Mouse (Mus musculus): Measurements from ENCODE around the gene Samd13.
A peak's percentile ranks its signal among the peaks of the same experiment; 100 is the strongest.

Samd13 gene

DNA sequence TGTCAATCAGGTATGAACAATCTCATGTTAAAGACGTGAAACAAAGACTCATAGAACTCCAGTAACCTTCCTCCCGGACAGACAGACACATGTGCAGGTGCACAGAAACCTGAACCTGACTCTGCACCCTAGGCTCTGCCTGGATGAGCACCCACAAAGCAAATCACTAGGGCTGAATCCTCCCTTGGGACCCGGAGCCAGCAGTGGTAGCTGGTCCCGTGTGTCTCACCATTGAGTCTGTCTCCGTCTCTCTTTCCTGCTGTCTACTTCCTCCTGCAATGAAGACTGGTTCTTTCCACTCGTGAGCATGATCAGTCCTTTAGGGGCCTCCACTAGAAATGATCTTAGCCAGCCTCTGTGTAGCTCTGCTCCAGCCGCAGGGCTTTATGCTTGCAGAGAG lies 23.5 kb downstream of the Samd13 start:
- no peak for DNase-seq

DNA sequence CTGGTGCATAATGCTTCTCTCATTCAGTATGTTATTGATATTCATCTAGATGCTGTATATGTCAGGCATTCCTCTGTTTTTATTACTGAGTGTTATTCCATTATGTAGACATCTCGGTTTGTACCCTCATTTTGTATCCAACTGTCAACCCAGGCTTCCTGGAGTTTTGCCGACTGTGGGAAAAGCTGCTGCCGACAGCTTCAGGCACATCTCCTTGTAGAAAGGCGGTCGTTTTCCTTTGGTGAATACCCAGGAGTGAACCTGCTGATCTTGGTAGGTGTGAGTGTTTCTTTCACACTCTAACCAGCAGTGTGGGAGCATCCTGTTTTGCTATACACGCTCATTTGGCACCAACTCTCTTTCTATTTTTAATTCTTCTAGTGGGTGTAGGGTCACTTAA lies 24.4 kb downstream of the Samd13 start:
- no peak for DNase-seq

DNA sequence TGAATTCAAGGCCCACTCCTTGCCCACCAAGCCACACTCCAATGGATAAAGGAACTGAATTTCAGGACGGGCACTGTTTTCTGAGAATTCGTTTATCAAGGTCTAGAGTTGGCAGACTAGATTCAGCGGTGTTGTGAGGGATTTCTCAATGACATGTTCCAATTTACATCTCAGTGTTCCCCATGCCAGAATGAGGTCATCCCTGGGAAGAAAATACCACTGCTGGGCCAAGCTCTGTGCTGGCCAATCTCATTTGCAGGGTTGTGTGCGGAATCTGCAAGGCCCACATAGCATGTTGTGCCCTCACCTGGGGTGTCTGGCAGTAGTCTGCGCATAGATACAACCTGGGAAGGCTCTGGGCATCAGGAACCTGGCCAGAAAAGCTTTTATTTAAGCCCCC lies 26.1 kb downstream of the Samd13 start:
- DNase-seq: no peak

DNA sequence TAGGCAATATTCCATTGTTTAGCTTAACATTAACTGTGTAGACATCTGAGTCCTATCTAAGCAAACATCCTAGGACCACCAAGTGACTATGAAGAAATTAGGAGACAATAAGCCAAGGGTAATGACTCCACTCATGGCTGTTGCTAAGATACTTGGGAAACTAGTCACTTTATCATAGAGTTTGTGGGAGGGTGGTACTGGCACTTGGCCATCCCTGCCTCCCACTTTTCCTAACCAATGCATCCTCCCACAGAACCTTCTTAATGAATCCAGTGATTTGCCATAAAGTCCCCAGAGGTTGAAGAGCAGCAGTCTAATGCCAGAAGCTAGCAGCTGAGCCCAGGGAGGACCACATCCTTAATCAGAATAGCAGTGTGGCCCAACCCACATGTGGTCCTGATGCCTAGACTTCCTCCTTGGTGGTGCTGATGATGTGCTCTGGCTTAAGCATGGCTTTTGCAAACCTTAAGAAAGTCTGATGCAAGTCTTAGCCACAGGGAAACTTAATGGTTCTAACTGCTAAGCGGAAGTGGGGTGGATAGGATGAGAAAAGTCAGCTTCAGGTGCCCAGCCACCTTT lies 27.2 kb downstream of the Samd13 start:
- no peak for DNase-seq

DNA sequence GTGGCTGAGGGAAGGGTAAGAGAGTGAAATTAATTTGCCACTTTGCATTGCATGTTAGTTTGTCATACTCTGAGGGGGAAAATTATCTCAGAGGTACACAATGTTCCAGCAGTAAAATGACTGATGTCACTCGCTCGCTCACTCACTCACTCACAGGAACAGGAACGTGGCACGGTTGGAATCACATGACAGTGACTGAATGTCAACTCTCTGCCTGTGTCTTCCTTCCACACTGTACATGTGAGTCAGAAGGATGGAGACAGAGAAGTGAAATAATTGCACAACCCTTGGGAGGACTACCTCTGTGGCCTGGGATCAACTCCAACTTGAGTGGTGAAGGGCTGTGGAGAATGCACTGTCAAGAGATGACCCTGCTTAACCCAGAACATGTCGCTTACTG lies 28.0 kb downstream of the Samd13 start:
- DNase-seq: no peak

DNA sequence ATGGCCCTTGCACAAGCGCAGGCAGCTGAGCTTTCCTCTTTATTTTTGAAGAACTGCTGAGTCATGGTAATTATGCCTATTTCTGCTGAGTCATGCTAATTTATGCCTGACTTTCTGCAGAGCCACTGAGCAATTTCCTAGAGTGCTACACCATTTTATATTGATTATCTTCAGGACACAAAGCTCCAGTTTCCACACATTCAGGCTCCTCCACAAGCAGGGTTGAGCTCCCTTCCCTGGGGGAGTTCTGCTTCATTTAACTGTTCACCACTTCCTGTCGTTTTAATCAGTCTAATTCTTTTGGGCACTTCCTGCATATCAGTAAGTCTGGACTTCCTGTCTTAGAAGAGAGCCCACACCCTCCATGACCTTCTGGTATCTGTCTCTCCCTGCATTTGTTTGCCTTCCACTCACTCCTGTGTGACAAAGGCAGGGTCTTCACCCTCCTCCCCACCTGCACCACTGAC lies 30.2 kb downstream of the Samd13 start:
- peak; percentile 1 to 3 for DNase-seq

DNA sequence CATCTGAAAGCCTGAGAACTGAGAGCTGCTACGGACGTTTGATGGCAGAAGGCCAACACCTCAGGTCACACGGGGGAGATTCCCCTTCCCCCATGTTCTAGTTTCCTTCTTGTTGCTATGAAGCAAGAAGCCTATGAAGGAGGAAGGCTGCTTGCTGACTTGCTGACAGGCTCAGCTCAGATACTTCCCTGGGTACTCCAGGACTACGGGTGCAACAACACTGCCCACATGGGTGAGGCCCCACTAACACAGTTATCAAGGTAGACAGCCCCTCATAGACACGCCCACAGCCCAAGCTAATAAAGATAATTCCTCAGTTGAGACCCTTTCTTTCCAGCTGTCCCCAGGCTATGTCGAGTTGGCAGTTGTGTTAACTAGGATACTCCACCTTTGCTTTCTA lies 31.7 kb downstream of the Samd13 start:
- DNase-seq: no peak

DNA sequence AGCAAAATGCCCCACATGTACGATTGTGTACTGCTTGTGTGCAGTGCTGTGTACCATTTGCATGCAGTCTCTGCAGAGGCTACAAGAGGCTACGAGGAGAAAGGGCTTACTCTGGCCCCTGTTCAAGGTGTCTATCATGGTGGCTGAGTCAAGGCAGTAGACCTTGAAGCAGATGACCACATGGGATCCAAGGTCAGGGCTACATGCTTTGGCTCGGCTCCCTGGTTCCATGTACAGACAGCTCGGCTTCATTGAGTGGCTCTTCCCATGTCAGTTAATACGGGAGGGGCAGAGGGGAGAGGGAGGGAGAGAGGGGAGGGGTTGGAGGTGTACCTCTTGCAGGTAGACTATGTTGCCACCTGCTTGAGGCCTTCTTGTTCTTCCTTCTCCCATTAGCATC lies 33.0 kb downstream of the Samd13 start:
- no peak for DNase-seq

DNA sequence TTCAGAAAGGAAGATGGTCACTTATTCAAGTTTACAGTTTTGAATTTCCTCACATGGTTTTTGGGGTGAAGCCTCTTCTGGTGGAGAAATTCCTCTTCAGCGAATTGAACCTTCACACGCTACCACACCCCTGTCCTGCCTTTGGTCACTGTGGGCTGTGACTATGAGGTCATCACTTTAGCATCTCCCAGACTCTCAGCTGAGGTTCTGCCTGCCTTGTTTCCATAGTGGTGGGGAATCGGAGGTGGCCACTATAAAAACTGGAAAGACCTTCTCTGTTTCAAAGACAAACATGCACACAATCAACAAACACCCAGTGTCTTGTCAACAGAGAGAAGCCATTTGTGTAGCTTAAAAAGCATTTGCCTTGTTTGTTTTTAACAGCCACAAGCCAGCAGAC lies 34.2 kb downstream of the Samd13 start, which contains the start of gene 4930503B20Rik:
Gene 4930503B20Rik (minus strand): TSS at position 101 of the 400 bp plus-strand sequence.
- DNase-seq: no peak

DNA sequence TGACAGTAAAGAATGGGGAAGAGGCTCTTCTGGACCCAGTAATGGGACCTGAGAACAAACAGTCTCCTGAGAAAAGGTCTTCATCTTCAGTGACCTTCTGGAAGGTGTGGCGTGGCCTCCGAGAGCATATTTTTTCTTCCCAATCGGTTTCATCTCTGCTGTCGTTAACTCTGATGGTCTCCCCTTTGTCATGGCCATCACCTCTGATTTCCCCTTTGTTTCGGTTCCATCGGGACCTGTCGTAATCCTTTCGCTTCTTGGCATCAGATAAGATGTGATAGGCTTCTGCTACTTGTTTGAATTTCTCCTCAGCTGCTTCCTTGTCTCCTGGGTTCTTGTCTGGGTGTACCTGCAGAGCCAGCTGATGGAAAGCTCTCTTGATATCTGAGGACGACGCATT lies 34.7 kb downstream of the Samd13 start:
- DNase-seq: no peak

DNA sequence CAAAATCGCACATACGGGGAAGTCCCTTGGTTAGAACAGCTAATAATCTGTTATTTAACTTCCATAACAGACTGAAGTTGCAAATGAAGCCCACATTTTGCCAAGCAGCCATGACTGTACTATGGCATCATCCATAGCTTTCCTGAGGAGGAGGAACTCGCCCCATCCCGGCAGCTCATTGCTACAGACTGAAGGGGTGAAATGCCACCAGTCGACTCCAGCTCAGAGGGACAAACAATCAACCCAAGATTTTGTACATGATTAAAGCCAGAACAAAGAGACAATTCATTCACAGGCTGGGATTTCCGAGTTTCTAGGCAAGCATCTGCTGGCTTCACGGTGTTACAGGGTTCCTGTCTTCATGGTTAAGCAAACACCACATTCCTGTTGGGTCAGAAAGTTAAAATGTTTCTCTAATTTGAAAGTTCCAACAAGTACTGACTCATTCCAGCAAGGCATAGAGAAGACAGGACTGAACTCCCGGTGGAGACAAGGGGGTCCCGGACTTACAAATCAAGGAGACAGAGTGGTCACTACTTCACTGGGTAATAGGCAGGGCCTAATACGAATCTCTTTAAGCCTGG lies 36.0 kb downstream of the Samd13 start:
- DNase-seq: no peak

DNA sequence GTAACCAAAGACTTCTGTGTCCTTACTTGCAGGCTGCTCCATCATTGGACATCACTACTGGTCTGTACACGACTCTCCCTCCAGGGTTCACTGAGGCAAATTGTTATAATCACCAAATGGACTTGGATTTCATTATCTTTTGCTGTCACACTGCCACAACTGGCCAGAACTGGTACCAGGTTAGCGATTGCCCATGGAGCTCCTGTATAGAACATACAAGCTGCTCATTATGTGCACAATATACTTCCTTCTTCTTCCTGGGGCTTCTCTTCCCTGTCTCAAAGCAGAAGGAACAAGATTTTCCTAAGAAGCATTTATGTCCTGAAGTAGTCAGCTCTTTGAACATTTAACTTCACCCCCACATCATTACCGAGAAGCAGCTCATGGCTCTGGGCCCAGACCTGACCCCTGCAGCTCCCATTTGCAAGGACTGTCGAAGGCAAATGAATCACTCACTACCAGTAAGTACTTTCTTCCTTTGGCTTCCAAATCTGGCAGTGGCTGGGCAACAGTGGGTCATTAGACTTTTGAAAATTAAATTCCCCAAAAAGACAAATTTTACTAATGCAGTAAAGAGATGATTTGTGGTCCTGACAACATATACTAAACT lies 43.5 kb downstream of the Samd13 start:
- no peak for DNase-seq

DNA sequence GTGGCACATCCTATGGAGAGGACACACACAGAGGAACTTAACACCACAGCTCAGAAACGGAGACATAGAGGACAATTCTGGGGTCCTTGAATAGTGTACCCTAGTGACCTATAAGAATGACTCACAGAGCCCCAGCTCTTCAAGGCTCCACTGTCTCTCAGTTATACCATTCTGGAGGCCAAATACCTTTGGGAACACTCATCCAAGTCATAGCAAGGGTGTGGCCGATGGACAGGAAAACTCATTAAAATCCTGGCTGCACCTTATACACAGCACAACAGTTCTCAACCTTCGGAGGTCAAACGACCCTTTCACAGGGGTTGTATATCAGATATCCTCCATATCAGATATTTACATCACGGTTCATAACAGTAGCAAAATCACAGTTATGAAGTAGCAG lies 52.9 kb downstream of the Samd13 start:
- DNase-seq: no peak

DNA sequence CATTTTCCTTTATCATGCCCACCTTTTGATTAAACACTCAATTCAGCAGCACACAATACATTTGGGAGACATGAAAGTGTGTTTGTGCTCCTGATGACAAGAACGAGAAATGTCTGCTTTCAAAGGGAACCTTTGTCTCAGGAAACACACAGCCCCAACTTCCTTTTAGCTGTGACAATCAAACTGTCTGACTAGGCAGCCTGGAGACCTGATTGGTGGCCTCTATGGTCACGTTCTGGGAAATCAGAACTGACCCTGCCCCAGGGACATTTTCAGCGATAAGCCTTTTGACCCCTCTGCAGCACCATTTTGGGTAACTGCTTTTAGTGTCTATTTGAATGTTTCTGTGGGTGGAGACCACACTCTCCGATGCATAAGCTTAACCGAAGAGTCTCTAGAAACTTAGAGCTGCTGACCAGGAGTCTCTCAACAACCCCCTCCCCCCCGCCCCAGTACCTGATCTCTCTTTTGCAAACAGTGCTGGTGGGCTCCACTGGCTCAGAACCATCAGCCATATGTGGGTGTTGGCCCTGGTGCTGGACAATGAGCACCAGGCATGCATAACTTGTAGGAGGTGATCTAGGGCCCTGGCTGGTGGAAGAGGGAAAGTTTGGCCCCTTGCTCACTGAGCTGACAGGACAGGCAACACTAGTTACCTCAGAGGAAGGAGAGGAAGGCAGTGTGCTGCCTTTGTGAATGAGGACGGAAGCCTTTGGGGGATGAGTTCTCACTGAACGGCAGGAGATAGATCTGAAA lies 57.0 kb downstream of the Samd13 start:
- no peak for DNase-seq

DNA sequence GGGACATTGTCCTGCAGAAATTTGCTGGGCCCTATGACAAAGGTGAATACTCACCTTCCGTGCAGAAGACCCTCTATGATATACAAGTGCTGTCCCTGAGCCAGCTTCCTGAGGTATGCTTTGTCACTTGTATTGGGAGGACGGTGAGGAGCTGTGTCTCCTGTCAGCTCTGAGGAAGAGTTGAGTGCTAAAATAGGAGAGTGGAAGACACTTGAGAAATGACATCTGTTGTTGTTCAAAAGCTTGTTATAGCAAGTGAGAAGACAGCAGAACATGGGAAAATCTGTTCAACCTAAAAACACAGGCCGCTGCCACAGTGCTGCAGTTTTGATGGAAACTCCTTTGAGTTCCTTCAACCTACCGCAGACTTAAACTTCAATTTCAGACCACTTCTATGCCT lies 59.6 kb downstream of the Samd13 start:
- DNase-seq: no peak

DNA sequence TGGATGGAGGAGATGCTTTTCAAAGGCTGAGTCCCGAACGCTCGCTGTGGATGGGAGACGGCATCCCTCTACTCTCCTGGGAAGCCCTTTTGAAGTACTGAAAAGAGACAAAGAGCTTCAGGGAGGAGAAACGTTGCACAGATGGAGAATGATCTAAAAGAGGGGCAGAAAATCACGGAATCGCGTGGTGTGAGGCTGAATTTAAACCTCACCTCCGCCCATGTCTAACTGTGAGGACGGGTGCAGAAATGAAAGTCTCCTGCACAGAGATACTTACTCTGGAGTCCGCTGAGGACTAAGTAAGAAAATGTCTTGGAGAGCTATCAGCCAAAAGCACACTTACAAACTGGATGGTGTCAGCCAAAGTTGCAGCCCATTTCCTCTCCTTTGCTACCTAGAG lies 63.4 kb downstream of the Samd13 start:
- no peak for DNase-seq

DNA sequence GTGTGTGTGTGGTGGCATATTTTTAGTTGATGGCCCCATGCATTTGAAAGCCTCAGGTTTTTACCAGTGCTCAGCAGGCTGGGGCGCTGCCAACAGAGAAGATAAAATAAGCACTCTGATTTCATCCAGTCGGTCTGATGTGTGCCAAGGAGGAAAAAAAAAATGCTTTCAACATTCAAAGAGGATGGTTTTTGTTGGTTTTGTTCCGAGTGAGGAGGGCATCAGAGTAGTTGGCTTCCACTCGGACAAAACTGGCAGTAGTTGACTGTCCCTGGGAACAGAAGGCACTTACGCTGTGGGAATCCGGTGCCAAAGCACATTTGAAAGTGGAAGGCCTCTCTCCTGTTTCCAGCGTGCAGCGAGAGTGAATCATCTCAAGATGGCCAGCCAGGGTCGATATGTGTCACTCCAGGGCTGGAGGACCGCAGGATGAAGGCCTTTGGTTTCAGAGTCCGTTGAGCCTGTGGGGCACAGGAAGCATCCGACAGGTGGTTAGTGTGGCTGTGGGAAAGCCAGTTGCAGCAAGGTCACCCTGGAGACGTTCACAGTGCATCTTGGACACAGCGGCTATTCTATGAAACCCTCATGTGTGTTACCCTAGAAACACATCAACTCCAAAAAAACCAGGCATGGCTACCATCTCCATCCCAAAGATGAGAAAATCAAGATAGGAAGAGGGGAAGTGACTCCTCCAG lies 64.7 kb downstream of the Samd13 start:
- no peak for DNase-seq

DNA sequence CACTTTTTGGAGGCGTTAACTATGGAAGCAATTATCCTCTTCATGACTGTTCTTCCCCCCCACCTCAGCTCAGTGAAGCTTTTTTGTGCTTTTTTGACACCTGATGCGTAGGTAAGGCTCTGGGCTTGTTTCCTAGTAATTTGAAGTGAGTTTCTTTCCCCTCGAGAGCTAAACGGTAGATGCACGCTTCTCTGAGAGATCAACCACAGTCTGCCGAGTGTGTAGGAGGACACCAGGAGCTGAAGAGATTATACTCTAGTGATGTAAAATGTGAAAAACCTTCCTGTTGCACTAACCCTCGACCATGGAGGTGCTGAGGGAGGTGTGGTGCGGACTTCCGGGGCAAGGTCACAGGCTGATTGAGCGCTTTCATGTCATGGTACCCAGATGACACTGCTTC lies 65.3 kb downstream of the Samd13 start:
- no peak for DNase-seq

DNA sequence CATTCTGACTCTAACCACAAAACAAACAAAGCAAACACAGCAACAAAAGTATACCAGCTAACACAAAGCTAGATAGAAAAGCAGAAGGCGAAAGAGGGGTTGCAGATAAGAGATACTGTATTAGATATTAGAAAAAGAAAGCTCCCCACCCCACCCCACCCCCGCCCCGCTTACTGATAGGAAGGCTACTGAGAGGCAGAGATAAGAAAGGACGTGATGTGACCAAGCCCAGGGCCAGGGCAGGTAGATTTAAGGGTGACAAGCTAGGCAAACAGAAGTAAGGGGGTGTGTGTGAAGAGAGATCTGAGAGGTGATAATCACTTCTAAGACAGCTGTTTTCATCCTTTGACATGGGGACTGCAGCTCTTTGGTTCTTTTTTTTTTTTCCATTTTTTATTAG lies 67.0 kb downstream of the Samd13 start:
- DNase-seq: no peak

DNA sequence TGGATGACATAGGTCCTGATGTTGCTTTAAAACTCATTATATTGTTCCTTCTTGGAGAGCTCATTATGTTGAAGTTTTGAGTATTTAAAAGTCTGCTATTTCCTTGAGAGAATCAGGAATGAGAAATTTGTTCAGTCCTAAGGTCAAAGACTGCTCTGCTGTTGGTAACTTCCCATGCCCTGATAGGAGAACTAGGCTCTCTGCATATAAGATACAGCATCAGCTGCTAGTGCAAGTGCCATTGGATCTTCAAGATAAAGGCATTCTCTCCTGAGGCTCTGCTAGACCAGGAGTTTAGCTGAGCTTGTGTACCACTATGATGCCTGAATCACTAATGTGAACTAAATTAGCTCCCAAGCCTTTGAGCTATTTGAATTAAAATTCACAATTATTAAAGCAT lies 67.4 kb downstream of the Samd13 start:
- DNase-seq: no peak

DNA sequence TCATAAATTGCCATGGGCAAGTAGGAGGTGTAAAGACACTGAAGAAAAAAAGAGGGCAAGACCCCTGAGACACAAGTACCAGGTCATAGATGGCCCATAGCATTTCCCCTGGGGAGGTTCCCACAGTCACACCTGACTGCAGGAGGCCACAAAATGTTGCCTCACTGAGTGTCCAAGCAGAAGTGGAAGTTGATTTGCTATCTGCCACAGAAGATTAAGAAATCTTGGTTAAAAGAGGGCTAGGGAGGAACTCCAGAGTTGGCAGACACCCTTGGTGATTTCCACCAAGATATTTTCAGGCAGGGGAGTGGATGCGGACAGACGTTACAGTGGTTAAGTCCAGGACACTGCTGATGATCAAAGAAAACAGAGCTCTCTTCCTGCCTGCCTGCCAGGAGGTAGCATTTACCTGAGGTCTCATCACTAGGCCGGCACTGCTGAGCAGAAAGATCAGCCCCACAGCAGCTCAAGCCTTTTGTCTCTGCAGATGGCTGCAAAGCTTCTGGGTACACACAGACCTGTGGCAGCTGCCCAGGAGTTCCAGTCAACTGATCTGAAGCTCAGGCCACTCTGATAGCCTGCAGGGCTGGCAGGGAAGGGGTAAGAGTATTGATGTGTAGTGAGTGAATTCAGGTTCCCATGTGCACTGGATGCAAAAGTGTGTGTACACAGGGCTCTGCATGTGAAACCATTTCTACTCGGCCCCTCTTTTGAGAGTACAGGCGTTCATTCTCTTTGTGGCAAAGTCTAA lies 68.7 kb downstream of the Samd13 start:
- DNase-seq: no peak

DNA sequence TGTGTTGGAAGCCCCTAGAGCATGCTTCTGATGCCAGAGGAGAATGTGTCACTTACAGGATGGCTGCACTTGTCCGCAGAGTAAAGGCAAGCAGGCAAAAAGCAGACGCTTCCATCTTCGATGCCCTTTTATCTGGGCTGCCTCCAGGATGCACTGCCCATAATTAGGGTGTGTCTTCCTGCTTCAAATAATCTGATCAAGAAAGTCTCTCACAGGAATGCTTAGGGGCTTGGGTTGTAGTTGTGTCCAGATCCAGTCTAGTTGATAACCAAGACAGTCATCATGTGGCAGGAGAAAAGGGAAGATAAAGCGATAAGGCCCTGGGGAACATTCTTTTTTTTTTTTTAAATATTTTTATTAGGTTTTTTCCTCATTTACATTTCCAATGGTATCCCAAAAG lies 69.9 kb downstream of the Samd13 start, which contains the start of gene Dnase2b:
Gene Dnase2b (minus strand): TSS at position 101 of the 400 bp plus-strand sequence.
- no peak for DNase-seq

DNA sequence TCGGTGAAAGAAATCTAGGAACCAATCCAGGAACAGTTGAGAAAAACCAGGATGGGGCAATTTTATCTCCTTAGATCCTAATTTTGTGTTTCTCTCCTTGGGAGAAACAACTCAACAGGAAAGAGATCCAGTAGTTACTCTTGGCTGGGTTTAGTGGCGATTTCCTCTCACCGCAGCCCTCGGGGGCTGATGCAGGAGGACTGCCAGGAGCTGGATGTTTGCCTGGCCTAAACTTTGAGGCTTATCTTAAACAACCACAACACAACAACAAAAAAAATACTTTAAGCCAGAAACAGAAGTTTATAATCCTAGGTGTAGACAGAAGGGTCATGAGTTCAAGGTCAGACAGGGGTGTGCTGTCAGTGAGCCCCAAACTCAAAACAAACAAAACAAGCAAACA lies 73.6 kb downstream of the Samd13 start:
- DNase-seq: no peak

Data from B cell, adult 2 months (primary cell).